Mouse (Mus musculus) cerebral cortex, adult 2 months (tissue): Measurements from ENCODE around the gene Lamb3.

Experiments used
- WGBS: fragments of 180-500 bp; shearing (Covaris S2); methylation state at CpG from one replicate; pipeline ENCODE4 v1.1.7; 2018; 5-methylcytosine and 5-hydroxymethylcytosine counted together

Lamb3 gene

GRCm38 (mm10) chr1:193346908-193347307 lies 139.4 kb downstream of the Lamb3 start:
- WGBS: 60% methylated on average over 3 of the region's 3 CpGs

GRCm38 (mm10) chr1:193348261-193348962 lies 140.9 kb downstream of the Lamb3 start:
- 78% methylated on average over 9 of the region's 9 CpGs for WGBS

- WGBS: 60% methylated on average over 10 of the region's 10 CpGs
Measured at GRCm38 (mm10) chr1:193349702-193350545, 142.4 kb downstream of the Lamb3 start.

- WGBS: 55% methylated on average over 2 of the region's 2 CpGs
Measured at GRCm38 (mm10) chr1:193350546-193350801, 143.0 kb downstream of the Lamb3 start.

GRCm38 (mm10) chr1:193351583-193351982 lies 144.1 kb downstream of the Lamb3 start:
- 64% methylated on average over 3 of the region's 3 CpGs for WGBS

- 59% methylated on average over 3 of the region's 3 CpGs for whole genome bisulfite sequencing
Measured at GRCm38 (mm10) chr1:193359199-193359598, 151.7 kb downstream of the Lamb3 start.

- 73% methylated on average over 6 of the region's 6 CpGs for WGBS
Measured at GRCm38 (mm10) chr1:193361181-193361580, 153.7 kb downstream of the Lamb3 start.

GRCm38 (mm10) chr1:193362078-193362477 lies 154.6 kb downstream of the Lamb3 start:
- WGBS: 70% methylated on average over 7 of the region's 7 CpGs

- WGBS: 48% methylated on average over 5 of the region's 5 CpGs
Measured at GRCm38 (mm10) chr1:193363801-193364231, 156.3 kb downstream of the Lamb3 start.

- 10% methylated on average over 10 of the region's 10 CpGs for WGBS
Measured at GRCm38 (mm10) chr1:193368055-193368454, 160.6 kb downstream of the Lamb3 start.

- WGBS: 46% methylated on average over 8 of the region's 8 CpGs
Measured at GRCm38 (mm10) chr1:193369091-193369490, 161.6 kb downstream of the Lamb3 start.

GRCm38 (mm10) chr1:193370096-193370495 lies 162.6 kb downstream of the Lamb3 start, which contains the start of gene Camk1g:
Gene Camk1g (minus strand): TSS chr1:193370298.
- WGBS: 6% methylated on average over 2 of the region's 2 CpGs

- WGBS: 89% methylated on average over 6 of the region's 6 CpGs
Measured at GRCm38 (mm10) chr1:193373906-193374413, 166.5 kb downstream of the Lamb3 start.

GRCm38 (mm10) chr1:193376478-193377134 lies 169.1 kb downstream of the Lamb3 start:
- 32% methylated on average over 4 of the region's 4 CpGs for WGBS

GRCm38 (mm10) chr1:193379634-193380033 lies 172.1 kb downstream of the Lamb3 start:
- 77% methylated on average over 6 of the region's 6 CpGs for WGBS

GRCm38 (mm10) chr1:193380877-193381276 lies 173.4 kb downstream of the Lamb3 start:
- WGBS: 67% methylated on average over 5 of the region's 5 CpGs

GRCm38 (mm10) chr1:193381597-193382404 lies 174.3 kb downstream of the Lamb3 start:
- 24% methylated on average over 11 of the region's 11 CpGs for WGBS

- WGBS: 13% methylated on average over 8 of the region's 8 CpGs
Measured at GRCm38 (mm10) chr1:193382435-193382834, 174.9 kb downstream of the Lamb3 start.

GRCm38 (mm10) chr1:193382841-193383462 lies 175.5 kb downstream of the Lamb3 start:
- WGBS: 7% methylated on average over 8 of the region's 8 CpGs

- WGBS: 1% methylated on average over 5 of the region's 5 CpGs
Measured at GRCm38 (mm10) chr1:193386136-193386535, 178.6 kb downstream of the Lamb3 start.

GRCm38 (mm10) chr1:193387241-193387640 lies 179.7 kb downstream of the Lamb3 start:
- 64% methylated on average over 2 of the region's 2 CpGs for WGBS
